Mouse (Mus musculus) E14TG2a.4 (cell line): ENCODE data around the gene Gm21987.

Experiments
- CTCF ChIP-seq: conservative IDR thresholded peaks from 2 replicates; pipeline ENCODE4 v1.5.1; 2014; ENCODE audit warnings: low read length
- NANOG ChIP-seq: IDR thresholded peaks from 2 replicates; pipeline ENCODE4 v1.6.1; 2014; ENCODE audit warnings: borderline replicate concordance, low read length, mixed read lengths
- POU5F1 ChIP-seq: IDR thresholded peaks from 2 replicates; pipeline ENCODE4 v1.6.1; 2014; ENCODE audit warnings: low read length, borderline replicate concordance

- TF ChIP-seq CTCF (no peak), POU5F1 (no peak), NANOG (no peak)
Observed at GRCm38 (mm10) chr16:38400311-38400960, 53.6 kb downstream of the Gm21987 start.
